Mouse (Mus musculus): ENCODE data around the gene Tff2. TPM values are rescaled to one million over a fixed set of nuclear protein-coding genes. Genes with fewer than 3 reads are reported as not detected.

Gene Tff2
- polyA plus RNA-seq, 1 experiment from 2014 or later = not detected

- ATAC-seq (no peak), DNase-seq (ENCODE audit: low read depth, low spot score) (no peak)
- in situ Hi-C loops (cut with MboI; ENCODE audit: low pct_unique_long_range_greater_than_20kb) = no loop called here
- no peak for TF ChIP-seq CTCF (IDR thresholded peaks at IDR 0.05)
- POLR2A ChIA-PET = no interaction called here
- CTCF ChIA-PET = no interaction called here
- H3K27me3 ChIP-seq = peaks cover 21% of the 10 kb centered on the region
Measured at GRCm38 (mm10) chr17:31113191-31113856, 30.8 kb downstream of the Tff2 start.

DNA sequence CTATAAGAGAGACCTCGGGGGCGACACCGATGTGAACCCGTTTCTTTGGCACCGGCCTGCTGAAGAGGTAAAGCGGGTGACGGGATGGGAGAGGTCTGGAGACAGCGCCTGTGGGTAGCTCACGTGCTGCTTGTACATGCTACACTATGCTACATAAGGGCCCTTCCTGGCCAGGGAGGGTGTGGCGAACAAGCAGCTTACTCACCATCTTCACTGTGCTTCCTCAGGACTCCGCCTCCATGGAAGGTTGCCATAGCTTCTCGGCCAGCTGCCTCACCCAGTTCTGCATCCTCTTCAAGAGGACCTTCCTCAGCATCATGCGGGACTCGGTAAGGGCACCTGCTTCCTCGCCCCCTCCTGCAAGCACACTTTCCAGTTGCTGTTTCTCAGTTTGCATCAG, 35.7 kb downstream of the Tff2 start:
- no peak for DNase-seq (ENCODE audit: low read depth, low spot score)

GRCm38 (mm10) chr17:31103823-31104222, 40.3 kb downstream of the Tff2 start:
- CTCF ChIA-PET = no interaction called here
- DNase-seq (ENCODE audit: low read depth, low spot score) = no peak

More for the DNA sequence above, 35.7 kb downstream of the Tff2 start:
- H3K27me3 ChIP-seq = peaks cover 10% of the 10 kb centered on the region
- no peak for TF ChIP-seq CTCF (IDR thresholded peaks at IDR 0.05)
- ChIA-PET CTCF (no interaction called here), POLR2A (no interaction called here)
- in situ Hi-C loops (cut with MboI; ENCODE audit: low pct_unique_long_range_greater_than_20kb) = no loop called here
- no peak for ATAC-seq

GRCm38 (mm10) chr17:31103007-31103570, 41.0 kb downstream of the Tff2 start:
- ATAC-seq = no peak
- peaks cover 9% of the 10 kb centered on the region for H3K27me3 ChIP-seq
- TF ChIP-seq CTCF (IDR thresholded peaks at IDR 0.05) = no peak
- no peak for DNase-seq (ENCODE audit: low read depth, low spot score)
- ChIA-PET POLR2A (no interaction called here), CTCF (interaction anchor here (0.7 kb wide), 1 partner anchor 37 kb away, joined by 3 read pairs; no protein-coding TSS in a partner anchor)
- in situ Hi-C loops (cut with MboI; ENCODE audit: low pct_unique_long_range_greater_than_20kb) = no loop called here

More at GRCm38 (mm10) chr17:31103823-31104222, 40.3 kb downstream of the Tff2 start:
- in situ Hi-C loops (cut with MboI; ENCODE audit: low pct_unique_long_range_greater_than_20kb) = no loop called here
- no peak for TF ChIP-seq CTCF (IDR thresholded peaks at IDR 0.05)
- H3K27me3 ChIP-seq = peaks cover 9% of the 10 kb centered on the region
- POLR2A ChIA-PET = no interaction called here
- ATAC-seq = no peak

GRCm38 (mm10) chr17:31098788-31099187, 45.3 kb downstream of the Tff2 start:
- DNase-seq (ENCODE audit: low read depth, low spot score) = no peak
- TF ChIP-seq CTCF (IDR thresholded peaks at IDR 0.05) = no peak
- ATAC-seq = no peak
- in situ Hi-C loops (cut with MboI; ENCODE audit: low pct_unique_long_range_greater_than_20kb) = no loop called here
- peaks cover 3% of the 10 kb centered on the region for H3K27me3 ChIP-seq
- POLR2A ChIA-PET = no interaction called here
- CTCF ChIA-PET = no interaction called here

DNA sequence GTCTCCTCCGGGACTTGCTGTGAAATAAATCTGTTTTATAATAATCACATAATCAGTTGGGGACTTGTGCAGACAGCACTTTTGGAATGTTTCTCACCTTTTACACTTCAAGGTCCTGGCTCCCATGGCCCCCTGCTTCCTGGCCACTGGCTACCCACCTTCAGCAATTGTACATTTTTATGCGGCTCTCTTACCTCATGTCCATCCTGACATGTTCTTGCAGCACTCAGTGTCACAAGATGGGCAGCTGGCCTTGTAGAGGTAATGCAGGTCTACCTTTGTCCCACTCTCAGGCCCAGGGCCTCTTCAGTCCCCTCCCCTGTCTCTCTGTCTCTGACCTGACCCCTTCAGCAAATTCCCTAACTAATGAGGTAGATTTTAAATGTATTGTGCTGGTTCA, 47.2 kb downstream of the Tff2 start:
- DNase-seq (ENCODE audit: low read depth, low spot score) (no peak), ATAC-seq (no peak)
- in situ Hi-C loops (cut with MboI; ENCODE audit: low pct_unique_long_range_greater_than_20kb) = no loop called here
- no peak for TF ChIP-seq CTCF (IDR thresholded peaks at IDR 0.05)
- H3K27me3 ChIP-seq = no peaks in the 10 kb centered on the region
- ChIA-PET CTCF (no interaction called here), POLR2A (no interaction called here)

DNA sequence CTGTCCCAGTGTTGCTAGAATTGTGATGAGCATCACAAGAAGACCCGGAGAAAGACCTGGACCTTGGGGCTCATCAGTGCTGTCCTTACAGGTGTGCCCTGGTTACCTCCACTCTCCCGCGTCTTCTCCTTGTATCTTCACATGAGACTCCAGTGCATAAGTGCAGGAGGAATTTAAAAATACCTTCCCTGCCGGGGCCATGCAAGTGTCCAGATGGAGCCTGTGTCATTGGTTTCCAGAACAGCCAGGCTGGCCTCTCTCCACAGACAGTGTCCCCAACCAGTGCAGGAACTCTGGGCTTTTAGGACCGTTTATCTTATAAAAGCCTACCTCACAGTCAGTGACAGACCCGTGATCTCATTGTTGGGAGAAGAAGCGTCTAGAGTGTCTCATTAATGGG, 48.5 kb downstream of the Tff2 start:
- in situ Hi-C loops (cut with MboI; ENCODE audit: low pct_unique_long_range_greater_than_20kb) = no loop called here
- ATAC-seq = no peak
- no peak for DNase-seq (ENCODE audit: low read depth, low spot score)
- TF ChIP-seq CTCF (IDR thresholded peaks at IDR 0.05) = no peak
- POLR2A ChIA-PET = no interaction called here
- CTCF ChIA-PET = no interaction called here
- no peaks in the 10 kb centered on the region for H3K27me3 ChIP-seq

DNA sequence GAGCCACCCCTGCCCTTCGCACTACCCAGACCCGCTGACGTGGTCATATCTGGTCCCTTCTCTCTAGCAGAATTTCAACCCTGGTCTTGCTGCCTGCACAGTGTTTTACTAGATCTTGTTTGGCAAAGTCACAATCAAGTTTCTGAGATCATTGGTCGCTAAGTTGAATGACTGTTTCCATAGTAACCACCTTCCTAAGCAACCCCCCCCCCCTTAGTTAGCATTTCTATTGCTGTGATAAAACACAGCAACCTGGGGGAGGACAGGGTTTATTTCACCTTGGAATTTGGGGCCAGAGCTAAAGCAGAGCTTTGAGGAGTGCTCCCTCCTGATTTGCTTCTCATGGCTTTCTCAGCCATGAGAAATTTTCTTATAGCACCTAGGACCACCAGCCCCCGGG, 49.3 kb downstream of the Tff2 start:
- DNase-seq (ENCODE audit: low read depth, low spot score) (no peak), ATAC-seq (no peak)
- CTCF ChIA-PET = no interaction called here
- POLR2A ChIA-PET = no interaction called here
- TF ChIP-seq CTCF (IDR thresholded peaks at IDR 0.05) = no peak
- no peaks in the 10 kb centered on the region for H3K27me3 ChIP-seq
- in situ Hi-C loops (cut with MboI; ENCODE audit: low pct_unique_long_range_greater_than_20kb) = no loop called here

Other genes starting within 250 kb of the Tff2 start
- gene Glp1r, start 242.5 kb downstream of the Tff2 start, polyA plus RNA-seq (2021) = not detected
- gene Umodl1, start 189.6 kb downstream of the Tff2 start, polyA plus RNA-seq (2021) = not detected
- gene Abcg1, start 86.6 kb downstream of the Tff2 start, polyA plus RNA-seq (2021) = 0.01 TPM
- gene Tff3, start 14.6 kb downstream of the Tff2 start, polyA plus RNA-seq (2021) = not detected
- not detected for gene Tff1, start 21.0 kb upstream of the Tff2 start, polyA plus RNA-seq (2021)
- not detected for gene Tmprss3, start 54.7 kb upstream of the Tff2 start, polyA plus RNA-seq (2021)
- gene Ubash3a, start 63.6 kb upstream of the Tff2 start, polyA plus RNA-seq (2021) = 0.01 TPM
- gene Rsph1, start 133.1 kb upstream of the Tff2 start, polyA plus RNA-seq (2021) = 3.1 TPM
- gene Slc37a1, start 142.5 kb upstream of the Tff2 start, polyA plus RNA-seq (2021) = 4.5 TPM
- not detected for gene Pde9a, start 241.9 kb upstream of the Tff2 start, polyA plus RNA-seq (2021)